In the genomic region with DNA sequence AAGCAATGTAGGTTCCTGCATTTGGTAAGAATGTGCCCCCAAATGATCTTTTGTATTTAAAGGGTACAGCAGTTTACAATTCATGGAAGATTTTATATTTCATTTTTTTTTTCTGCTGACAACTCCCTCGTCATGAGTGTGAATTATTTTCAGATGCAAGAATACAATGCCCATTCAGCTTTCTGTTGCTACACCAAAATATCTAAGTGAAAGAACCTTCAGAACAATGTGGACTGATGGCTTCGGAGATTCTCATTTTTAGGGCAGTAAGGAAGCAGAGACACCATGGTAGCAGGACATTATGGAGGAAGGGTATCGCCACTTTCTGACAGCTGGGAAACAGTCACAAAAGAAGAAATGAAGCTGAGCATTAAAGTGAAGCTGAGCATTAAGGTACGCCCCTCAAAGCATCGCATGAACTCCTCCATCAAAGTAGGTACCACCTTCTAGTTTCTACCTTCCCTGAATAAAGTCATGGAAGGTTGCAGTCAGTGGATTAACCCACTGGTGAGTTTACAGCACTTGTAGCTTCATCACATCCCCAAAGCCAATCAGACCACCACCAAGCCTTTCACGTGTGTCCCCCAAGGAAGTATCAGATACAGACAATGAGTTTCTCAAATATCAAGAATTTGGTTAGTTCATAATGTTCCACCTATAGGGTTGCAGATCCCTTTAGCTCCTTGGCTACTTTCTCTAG, we compare ENCODE assay signal across 16 mouse cellular contexts.
"Had no signal": no experiment of that assay in that cellular context is flagged by ENCODE, and none has a peak within 500 bp of the region (broad histone marks: within the 10 kb centered on the region; RNA-seq: fewer than 3 reads in every experiment).

No protein-coding gene starts in this region.

- DNase-seq: heart, postnatal 10 days; heart, postnatal 14 days; heart, postnatal 36 days; heart, postnatal 4 days; kidney, adult 11 months; kidney, adult 18-20 months; kidney, adult 2 months; kidney, adult 8-10 months; kidney, adult 9 months; kidney, postnatal 10 days; kidney, postnatal 14 days; kidney, postnatal 25 days; kidney, postnatal 36 days; kidney, postnatal 4 days; layer of hippocampus, adult 9-11 months; layer of hippocampus, postnatal 36 days had no signal
